8 mouse cellular contexts compared by ENCODE assay signal in genomic region chr4:120615528-120616081, GRCm38 (mm10). TPM values are rescaled to one million over a fixed set of nuclear protein-coding genes. Genes with fewer than 3 reads are reported as not detected.
DNase-seq lines count a peak whose midpoint lies in the region; ATAC-seq and TF ChIP-seq lines count a peak whose summit lies in the region.
"Had no signal": no experiment of that assay in that cellular context is flagged by ENCODE, and none has a peak within 500 bp of the region (broad histone marks: within the 10 kb centered on the region; RNA-seq: fewer than 3 reads in every experiment).

No protein-coding gene starts in this region.

- peak overlapping the region in 1 of 2 experiments; percentile 21; a peak in 1 of 4 replicates for H3K4me3 ChIP-seq in ES-E14 (ENCODE audit: insufficient read depth in 1 of 2, low read depth in 1 of 2, low read length in 2 of 2, poor library complexity in 1 of 2, severe bottlenecking in 1 of 2)
- no peak overlapping the region for H3K4me3 ChIP-seq in midbrain, embryonic 11.5 days (ENCODE audit: low read depth, low read length)
- peak overlapping the region; percentile 42 for H3K4me3 ChIP-seq in testis, adult 2 months (ENCODE audit: control insufficient read depth, low read depth, low read length)

- peak; percentile 66 for ATAC-seq in inflammation-experienced regulatory T-cells, adult 6 months
- peak; percentile 63 for ATAC-seq in midbrain, embryonic 11.5 days (ENCODE audit: low FRiP score)

- no peak overlapping the region; the same call in 1 of the 2 replicates for H3K9ac ChIP-seq in ES-E14 (ENCODE audit: insufficient read depth, low read depth, low read length, poor library complexity, severe bottlenecking)
- H3K9ac ChIP-seq in midbrain, embryonic 11.5 days (ENCODE audit: low read length): peak overlapping the region; percentile 36; the same call in 1 of the 2 replicates

- no peak for TF ChIP-seq CTCF in testis, adult 2 months (IDR thresholded peaks at IDR 0.05; ENCODE audit: control insufficient read depth, insufficient read depth, insufficient replicate concordance, low read depth, low read length)

- DNase-seq in ES-E14 (ENCODE audit: low read depth, low spot score): peak; percentile 65
- peak; percentile 53 to 60 for DNase-seq in cerebellum, adult 18-20 months
- DNase-seq in gastrocnemius, postnatal 25 days: peak; percentile 48
- DNase-seq in midbrain, embryonic 11.5 days (ENCODE audit: low spot score, missing footprints): peak; percentile 88
- DNase-seq in urinary bladder, adult 2 months (ENCODE audit: low spot score): no peak

- TF ChIP-seq POLR2A in testis, adult 2 months (IDR thresholded peaks at IDR 0.05; ENCODE audit: control insufficient read depth, low read depth, low read length): no peak

- in situ Hi-C loops in ES-E14 (cut with MboI; ENCODE audit: low sequenced_read_pairs in 2 of 2, unreplicated experiment in 2 of 2): no loop called here

- H3K27me3 ChIP-seq in midbrain, embryonic 11.5 days (ENCODE audit: control insufficient read depth, insufficient read depth, low read length): no peaks in the 10 kb centered on the region
- H3K27me3 ChIP-seq in testis, adult 2 months (ENCODE audit: control insufficient read depth, insufficient read depth, low read length): no peaks in the 10 kb centered on the region

- H3K27ac ChIP-seq in ES-E14 (ENCODE audit: insufficient read depth, low read depth, low read length, poor library complexity, severe bottlenecking): peak overlapping the region; percentile 69
- no peak overlapping the region; the same call in 1 of the 2 replicates for H3K27ac ChIP-seq in midbrain, embryonic 11.5 days (ENCODE audit: low read depth, low read length)
- peak overlapping the region; percentile 80 for H3K27ac ChIP-seq in testis, adult 2 months (ENCODE audit: control insufficient read depth, insufficient read depth, low read depth, low read length)

- 27% methylated on average over 10 of the region's 10 CpGs for WGBS in midbrain, embryonic 11.5 days

- H3K9me3 ChIP-seq in ES-E14 (ENCODE audit: control insufficient read depth, insufficient read depth, low read depth, low read length): no peaks in the 10 kb centered on the region
- H3K9me3 ChIP-seq in midbrain, embryonic 11.5 days (ENCODE audit: control insufficient read depth, low read length): no peaks in the 10 kb centered on the region

- no peaks in the 10 kb centered on the region for H3K36me3 ChIP-seq in ES-E14 (ENCODE audit: control insufficient read depth, insufficient read depth, low read length, poor library complexity, severe bottlenecking)
- H3K36me3 ChIP-seq in midbrain, embryonic 11.5 days (ENCODE audit: control insufficient read depth, insufficient read depth, low read length): no peaks in the 10 kb centered on the region
- H3K36me3 ChIP-seq in testis, adult 2 months (ENCODE audit: control insufficient read depth, insufficient read depth, low read length): no peaks in the 10 kb centered on the region

- H3K4me2 ChIP-seq in midbrain, embryonic 11.5 days: no peak overlapping the region

- H3K4me1 ChIP-seq in ES-E14 (ENCODE audit: control insufficient read depth in 2 of 2, insufficient read depth in 2 of 2, low read length in 2 of 2, poor library complexity in 1 of 2): peaks cover 3 to 27% of the 10 kb centered on the region in 2 experiments; a peak in 3 of 4 replicates
- peaks cover 10% of the 10 kb centered on the region; the same call in 1 of the 2 replicates for H3K4me1 ChIP-seq in midbrain, embryonic 11.5 days (ENCODE audit: control insufficient read depth, insufficient read depth, low read length)
- peaks cover 10% of the 10 kb centered on the region for H3K4me1 ChIP-seq in testis, adult 2 months (ENCODE audit: control insufficient read depth, insufficient read depth, low read length)

TF ChIP-seq in ES-E14, 5 proteins besides CTCF, POLR2A, EP300 and RAD21:
- TF ChIP-seq ZC3H11A (IDR thresholded peaks at IDR 0.05; ENCODE audit: borderline replicate concordance, low read depth, low read length): no peak
- TF ChIP-seq MAFK (IDR thresholded peaks at IDR 0.05; ENCODE audit: insufficient read depth, low read depth, low read length): no peak
- TF ChIP-seq CHD2 (IDR thresholded peaks at IDR 0.05; ENCODE audit: low read depth, low read length): no peak
- no peak for TF ChIP-seq HCFC1 (IDR thresholded peaks at IDR 0.05; ENCODE audit: borderline replicate concordance, insufficient read depth, low read length)
- TF ChIP-seq ZNF384 (IDR thresholded peaks at IDR 0.05; ENCODE audit: low read depth, low read length): no peak

RNA-seq across cellular contexts. Expression of gene Gm8439, which starts 27.1 kb away (rescaled TPM):
- not detected in 2 replicates for total RNA-seq in ES-E14 (2012; rRNA removed)
- not detected for total RNA-seq in gastrocnemius, postnatal 25 days (2021)
- not detected for polyA plus RNA-seq in inflammation-experienced regulatory T-cells, adult 6 months (2017; shearing (Covaris generic))
- not detected in 2 replicates for polyA plus RNA-seq in midbrain, embryonic 11.5 days (2014; fragmentation: Nextera tagmentation; extraction: Ambion mirVana)
- polyA plus RNA-seq in testis, adult 2 months (2012; rRNA removed): 1.3 TPM in 1 of 2 replicates, not detected in the other
- polyA plus RNA-seq in urinary bladder, adult 2 months (2012; rRNA removed): not detected in 2 replicates
- polyA plus RNA-seq: limb, embryonic 11.5 days had no signal

RNA-seq across cellular contexts. Expression of gene Ctps, which starts 45.5 kb away (rescaled TPM):
- total RNA-seq in ES-E14 (2012; rRNA removed): 64.3 and 85.6 TPM in 2 replicates
- 10 to 100 TPM; 13.3 to 14.8 TPM for total RNA-seq in gastrocnemius, postnatal 25 days (2021)
- polyA plus RNA-seq in inflammation-experienced regulatory T-cells, adult 6 months (2017; shearing (Covaris generic)): 10 to 100 TPM; 12.5 to 20.2 (median 18.8) TPM
- 132 and 134 TPM in 2 replicates for polyA plus RNA-seq in midbrain, embryonic 11.5 days (2014; fragmentation: Nextera tagmentation; extraction: Ambion mirVana)
- 5.8 and 6.3 TPM in 2 replicates for polyA plus RNA-seq in testis, adult 2 months (2012; rRNA removed)
- polyA plus RNA-seq in urinary bladder, adult 2 months (2012; rRNA removed): 50.6 and 55.6 TPM in 2 replicates

RNA-seq across cellular contexts. Expression of gene Cited4, which starts 50.8 kb away (rescaled TPM):
- total RNA-seq in ES-E14 (2012; rRNA removed): 2.7 and 3.7 TPM in 2 replicates
- 10 to 100 TPM; 15.0 to 32.1 TPM for total RNA-seq in gastrocnemius, postnatal 25 days (2021)
- polyA plus RNA-seq in inflammation-experienced regulatory T-cells, adult 6 months (2017; shearing (Covaris generic)): under 1 TPM in 1 of 3 experiments, not detected in 2; 0.46 TPM
- 8.7 and 8.8 TPM in 2 replicates for polyA plus RNA-seq in midbrain, embryonic 11.5 days (2014; fragmentation: Nextera tagmentation; extraction: Ambion mirVana)
- 11.4 and 17.4 TPM in 2 replicates for polyA plus RNA-seq in testis, adult 2 months (2012; rRNA removed)
- 7.3 and 9.1 TPM in 2 replicates for polyA plus RNA-seq in urinary bladder, adult 2 months (2012; rRNA removed)
